Mouse (Mus musculus) C2C12 (cell line): ENCODE measurements around the gene F11r. TPM values are rescaled to one million over a fixed set of nuclear protein-coding genes. Genes with fewer than 3 reads are reported as not detected.

Source experiments
- H3K27me3 ChIP-seq: one replicate; pipeline ENCODE4 v1.6.1; 2011; ENCODE audit not compliant: control insufficient read depth, insufficient read depth, insufficient read length
- H3K36me3 ChIP-seq: one replicate; pipeline ENCODE4 v1.6.1; 2011; ENCODE audit not compliant: control insufficient read depth, insufficient read depth
- H3K4me3 ChIP-seq: one replicate; pipeline ENCODE4 v1.5.1; 2011; ENCODE audit warnings: mild to moderate bottlenecking, control low read depth; ENCODE audit not compliant: poor library complexity, insufficient read depth, severe bottlenecking
- H3K79me2 ChIP-seq: one replicate; pipeline ENCODE4 v1.6.1; 2011; ENCODE audit not compliant: control insufficient read depth, insufficient read depth
- H3K79me3 ChIP-seq: one replicate; pipeline ENCODE4 v1.6.1; 2011; ENCODE audit warnings: low read depth, control low read depth
- H3ac ChIP-seq: one replicate; pipeline ENCODE3; 2011; ENCODE audit warnings: low read depth; ENCODE audit not compliant: control insufficient read depth, insufficient read length
- CEBPB ChIP-seq: IDR thresholded peaks from one replicate; pipeline ENCODE4 v1.6.1; 2011; ENCODE audit warnings: low read depth, mild to moderate bottlenecking, control low read depth, moderate library complexity
- CTCF ChIP-seq: IDR thresholded peaks from one replicate; pipeline ENCODE4 v1.5.1; 2011; ENCODE audit not compliant: control insufficient read depth, insufficient read depth, insufficient read length
- FOSL1 ChIP-seq: IDR thresholded peaks from one replicate; pipeline ENCODE4 v1.8.0; 2011; ENCODE audit warnings: mild to moderate bottlenecking, low read length; ENCODE audit not compliant: poor library complexity, insufficient read depth, severe bottlenecking
- MAX ChIP-seq: IDR thresholded peaks from one replicate; pipeline ENCODE4 v1.6.1; 2011; ENCODE audit warnings: mild to moderate bottlenecking, control low read depth
- MYOD1 ChIP-seq: IDR thresholded peaks from one replicate; pipeline ENCODE4 v1.6.1; 2011; ENCODE audit warnings: low read depth; ENCODE audit not compliant: control insufficient read depth, insufficient read length
- MYOG ChIP-seq: IDR thresholded peaks from one replicate; pipeline ENCODE4 v1.6.1; 2011; ENCODE audit not compliant: control insufficient read depth, insufficient read length; ENCODE audit errors: extremely low read depth
- USF1 ChIP-seq: IDR thresholded peaks from one replicate; pipeline ENCODE4 v1.6.1; 2011; ENCODE audit warnings: low read depth, mild to moderate bottlenecking, control low read depth, moderate library complexity
- polyA plus RNA-seq: library from polyadenylated mRNA; unstranded; fragments of >200 nt; fragmentation: generic; extraction: Trizol; gene quantifications from one replicate; pipeline ENCODE4 v1.2.1, GENCODE M21; 2012; ENCODE audit warnings: missing spikeins

The F11r gene
- polyA plus RNA-seq, 1 experiment, result 3.6 TPM

- H3K36me3 ChIP-seq, result no peaks in the 10 kb centered on the region
- TF ChIP-seq MAX (no peak), USF1 (no peak), FOSL1 (no peak), MYOD1 (no peak), CEBPB (no peak), CTCF (no peak), MYOG (no peak)
- no peaks in the 10 kb centered on the region for H3K79me2 ChIP-seq
- no peak overlapping the region for H3K4me3 ChIP-seq
- no peak overlapping the region for H3ac ChIP-seq
- H3K79me3 ChIP-seq, result peaks cover 2% of the 10 kb centered on the region
- H3K27me3 ChIP-seq, result no peaks in the 10 kb centered on the region
These were observed 4.4 kb downstream of the F11r start for GRCm38 (mm10) chr1:171441466-171442412.

GRCm38 (mm10) chr1:171442413-171442760, 5.1 kb downstream of the F11r start:
- Histone ChIP-seq H3K27me3 (no peaks in the 10 kb centered on the region), H3K4me3 (no peak overlapping the region), H3K79me2 (no peaks in the 10 kb centered on the region), H3K36me3 (no peaks in the 10 kb centered on the region), H3ac (no peak overlapping the region), H3K79me3 (peaks cover 2% of the 10 kb centered on the region)
- TF ChIP-seq MYOD1, result no peak

- no peak overlapping the region for H3K4me3 ChIP-seq
- no peaks in the 10 kb centered on the region for H3K36me3 ChIP-seq
These were observed 7.7 kb downstream of the F11r start for GRCm38 (mm10) chr1:171445050-171445449.

GRCm38 (mm10) chr1:171446854-171447253, 9.5 kb downstream of the F11r start:
- no peak for TF ChIP-seq FOSL1
- no peak for TF ChIP-seq MYOG
- TF ChIP-seq USF1, result no peak
- no peak for TF ChIP-seq CTCF
- no peak for TF ChIP-seq MAX
- no peak for TF ChIP-seq MYOD1
- TF ChIP-seq CEBPB, result no peak
- H3K27me3 ChIP-seq, result no peaks in the 10 kb centered on the region
- H3K79me2 ChIP-seq, result no peaks in the 10 kb centered on the region
- H3K79me3 ChIP-seq, result peaks cover 2% of the 10 kb centered on the region
- H3K4me3 ChIP-seq, result no peak overlapping the region
- no peaks in the 10 kb centered on the region for H3K36me3 ChIP-seq
- no peak overlapping the region for H3ac ChIP-seq

More at GRCm38 (mm10) chr1:171445050-171445449, 7.7 kb downstream of the F11r start:
- TF ChIP-seq CEBPB, result no peak
- no peak for TF ChIP-seq MYOD1
- TF ChIP-seq FOSL1, result no peak
- TF ChIP-seq USF1, result no peak
- Histone ChIP-seq H3K27me3 (no peaks in the 10 kb centered on the region), H3K79me2 (no peaks in the 10 kb centered on the region), H3ac (no peak overlapping the region), H3K79me3 (peaks cover 2% of the 10 kb centered on the region)

GRCm38 (mm10) chr1:171447692-171448091, 10.4 kb downstream of the F11r start:
- TF ChIP-seq MYOD1, result no peak
- TF ChIP-seq MYOG, result no peak
- no peak overlapping the region for H3K4me3 ChIP-seq
- H3K27me3 ChIP-seq, result no peaks in the 10 kb centered on the region
- peaks cover under 1% of the 10 kb centered on the region for H3K79me3 ChIP-seq
- no peaks in the 10 kb centered on the region for H3K79me2 ChIP-seq
- no peaks in the 10 kb centered on the region for H3K36me3 ChIP-seq
- no peak overlapping the region for H3ac ChIP-seq

- TF ChIP-seq MAX (no peak), FOSL1 (no peak), MYOD1 (no peak), MYOG (no peak), CEBPB (no peak), USF1 (no peak), CTCF (no peak)
- no peaks in the 10 kb centered on the region for H3K36me3 ChIP-seq
- no peaks in the 10 kb centered on the region for H3K79me3 ChIP-seq
- H3K27me3 ChIP-seq, result no peaks in the 10 kb centered on the region
- no peak overlapping the region for H3ac ChIP-seq
- no peaks in the 10 kb centered on the region for H3K79me2 ChIP-seq
- no peak overlapping the region for H3K4me3 ChIP-seq
These were observed 12.7 kb downstream of the F11r start for GRCm38 (mm10) chr1:171450062-171450461.
